Mouse (Mus musculus): ENCODE measurements around the gene Kctd12. TPM values are rescaled to one million over a fixed set of nuclear protein-coding genes. Genes with fewer than 3 reads are reported as not detected.

The Kctd12 gene
- polyA plus RNA-seq, 1 experiment = not detected

DNA sequence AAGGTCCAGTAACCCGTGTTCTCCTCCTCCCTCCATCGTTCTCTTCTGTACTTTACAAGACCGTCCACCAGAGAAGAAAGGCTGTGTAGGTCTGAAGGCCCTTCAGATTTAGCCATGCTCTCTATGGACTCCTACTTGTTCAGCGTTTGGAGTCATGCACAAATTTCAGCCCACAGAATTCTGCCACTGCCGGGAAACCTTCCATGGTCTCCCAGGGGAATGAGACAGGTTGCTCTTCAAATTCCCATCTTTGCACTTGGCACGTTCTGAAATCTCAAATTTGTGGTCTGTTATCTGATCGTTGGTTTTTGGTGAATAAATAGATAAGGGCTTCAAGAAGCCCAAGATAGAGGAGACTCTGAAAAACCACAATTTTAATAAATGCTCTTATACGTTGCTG lies 1.2 kb upstream of the Kctd12 start:
- Histone ChIP-seq H3K36me3 (ENCODE audit: control insufficient read depth, insufficient read depth) (no peaks in the 10 kb centered on the region), H3K4me3 (no peak overlapping the region), H3K79me2 (ENCODE audit: control insufficient read depth, insufficient read depth) (no peaks in the 10 kb centered on the region), H3K4me2 (ENCODE audit: low read depth) (no peak overlapping the region), H3ac (ENCODE audit: control insufficient read depth, insufficient read length) (no peak overlapping the region), H3K27me3 (ENCODE audit: control insufficient read depth, insufficient read depth, insufficient read length) (peaks cover 6% of the 10 kb centered on the region)
- TF ChIP-seq POLR2AphosphoS2 (IDR thresholded peaks at IDR 0.05; ENCODE audit: insufficient read length, low read depth) = no peak
- TF ChIP-seq MYOG (IDR thresholded peaks at IDR 0.05; ENCODE audit: control insufficient read depth in 1 of 3, insufficient read depth in 1 of 3, insufficient read length in 2 of 3, low read depth in 2 of 3) = no peak
- no peak for TF ChIP-seq TCF3 (IDR thresholded peaks at IDR 0.05; ENCODE audit: insufficient read length, low read depth)
- TF ChIP-seq USF1 (IDR thresholded peaks at IDR 0.05; ENCODE audit: low read depth) = no peak
- no peak for TF ChIP-seq CEBPB (IDR thresholded peaks at IDR 0.05; ENCODE audit: insufficient read depth, poor library complexity, severe bottlenecking)
- TF ChIP-seq MAX (IDR thresholded peaks at IDR 0.05; ENCODE audit: low read depth) = no peak
- TF ChIP-seq POLR2A (IDR thresholded peaks at IDR 0.05; ENCODE audit: insufficient read length, low read depth) = no peak

DNA sequence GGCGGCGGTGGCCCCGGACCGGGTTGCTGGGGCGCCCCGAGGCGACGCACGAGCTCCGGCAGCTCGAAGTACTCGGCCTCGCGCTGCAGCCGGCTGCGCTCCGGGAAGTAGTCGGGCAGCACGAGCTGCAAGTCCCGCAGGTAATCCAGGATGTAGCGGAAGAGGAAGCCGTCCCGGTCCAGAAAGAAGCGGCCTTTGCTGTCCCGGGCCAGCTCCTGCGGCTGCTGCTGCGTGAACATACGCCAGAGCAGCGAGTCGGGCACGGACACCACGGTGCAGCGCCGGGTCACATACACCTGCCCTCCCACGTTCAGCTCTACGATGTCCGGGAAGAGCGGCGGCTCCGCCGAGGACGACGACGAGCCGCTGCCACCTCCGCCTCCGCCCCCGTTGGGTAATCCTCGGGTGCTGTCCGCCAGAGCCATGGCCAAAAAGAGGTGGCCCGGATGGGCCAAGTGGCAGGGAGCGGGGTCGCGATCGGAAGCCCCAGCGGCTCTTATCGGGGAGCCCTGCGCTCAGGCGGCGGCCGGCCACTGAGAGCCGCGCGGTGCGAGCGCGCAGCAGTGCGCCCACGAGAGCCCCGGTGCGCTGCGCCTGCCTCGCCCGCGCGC lies 316 bp downstream of the Kctd12 start:
- Histone ChIP-seq H3ac (ENCODE audit: control insufficient read depth, insufficient read length) (no peak overlapping the region), H3K79me2 (ENCODE audit: control insufficient read depth, insufficient read depth) (no peaks in the 10 kb centered on the region), H3K27me3 (ENCODE audit: control insufficient read depth, insufficient read depth, insufficient read length) (peaks cover 6% of the 10 kb centered on the region), H3K4me2 (ENCODE audit: low read depth) (no peak overlapping the region), H3K4me3 (no peak overlapping the region), H3K36me3 (ENCODE audit: control insufficient read depth, insufficient read depth) (no peaks in the 10 kb centered on the region)
- TF ChIP-seq CEBPB (IDR thresholded peaks at IDR 0.05; ENCODE audit: insufficient read depth, poor library complexity, severe bottlenecking) (no peak), USF1 (IDR thresholded peaks at IDR 0.05; ENCODE audit: low read depth) (no peak), POLR2A (IDR thresholded peaks at IDR 0.05; ENCODE audit: insufficient read length, low read depth) (no peak), MYOG (IDR thresholded peaks at IDR 0.05; ENCODE audit: control insufficient read depth in 1 of 3, insufficient read depth in 1 of 3, insufficient read length in 2 of 3, low read depth in 2 of 3) (no peak), MAX (IDR thresholded peaks at IDR 0.05; ENCODE audit: low read depth) (no peak), MYOD1 (IDR thresholded peaks at IDR 0.05; ENCODE audit: control insufficient read depth in 1 of 3, insufficient read length in 2 of 3, low read depth in 2 of 3) (no peak), E2F4 (IDR thresholded peaks at IDR 0.05; ENCODE audit: insufficient read depth) (no peak), SRF (IDR thresholded peaks at IDR 0.05; ENCODE audit: control insufficient read depth, insufficient read length, low read depth) (no peak), TCF3 (IDR thresholded peaks at IDR 0.05; ENCODE audit: insufficient read length, low read depth) (no peak), REST (IDR thresholded peaks at IDR 0.05; ENCODE audit: insufficient read depth, insufficient read length) (no peak), POLR2AphosphoS2 (IDR thresholded peaks at IDR 0.05; ENCODE audit: insufficient read length, low read depth) (no peak), TCF12 (IDR thresholded peaks at IDR 0.05; ENCODE audit: insufficient read depth, poor library complexity, severe bottlenecking) (no peak)

DNA sequence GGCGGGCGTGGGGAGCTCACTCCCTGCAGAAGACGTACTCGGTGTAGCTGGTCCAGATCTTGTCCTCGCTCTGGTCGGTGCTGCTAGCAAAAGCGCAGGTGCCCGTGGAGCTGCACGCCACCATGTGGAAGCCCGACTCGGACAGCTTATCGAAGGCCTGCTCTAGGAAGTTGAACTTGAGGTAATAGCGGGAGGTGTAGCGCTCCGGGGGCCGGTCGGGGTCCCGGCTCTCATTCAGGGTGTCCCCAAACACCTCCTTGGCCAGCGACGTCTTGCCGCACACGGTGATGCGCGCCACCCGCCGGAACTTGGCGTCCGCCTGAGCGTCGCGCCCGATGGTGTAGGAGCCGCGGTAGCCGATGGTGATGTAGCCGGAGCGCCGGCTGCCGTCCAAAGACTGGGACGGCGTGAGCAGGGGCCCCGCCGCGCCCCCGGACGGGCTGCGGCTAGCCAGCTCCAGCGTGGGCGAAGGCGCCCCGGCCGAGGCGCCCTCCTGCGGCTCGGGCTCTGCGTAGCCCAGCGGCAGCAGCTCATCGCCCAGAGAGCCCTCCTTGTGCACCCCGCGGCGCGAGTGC lies 909 bp downstream of the Kctd12 start:
- TF ChIP-seq CEBPB (IDR thresholded peaks at IDR 0.05; ENCODE audit: insufficient read depth, poor library complexity, severe bottlenecking) = no peak
- no peak for TF ChIP-seq USF1 (IDR thresholded peaks at IDR 0.05; ENCODE audit: low read depth)
- no peak for TF ChIP-seq POLR2A (IDR thresholded peaks at IDR 0.05; ENCODE audit: insufficient read length, low read depth)
- no peak for TF ChIP-seq POLR2AphosphoS2 (IDR thresholded peaks at IDR 0.05; ENCODE audit: insufficient read length, low read depth)
- TF ChIP-seq E2F4 (IDR thresholded peaks at IDR 0.05; ENCODE audit: insufficient read depth) = no peak
- no peak for TF ChIP-seq TCF3 (IDR thresholded peaks at IDR 0.05; ENCODE audit: insufficient read length, low read depth)
- TF ChIP-seq MYOD1 (IDR thresholded peaks at IDR 0.05; ENCODE audit: control insufficient read depth in 1 of 3, insufficient read length in 2 of 3, low read depth in 2 of 3) = no peak
- no peak for TF ChIP-seq SRF (IDR thresholded peaks at IDR 0.05; ENCODE audit: control insufficient read depth, insufficient read length, low read depth)
- no peak for TF ChIP-seq REST (IDR thresholded peaks at IDR 0.05; ENCODE audit: insufficient read depth, insufficient read length)
- no peak for TF ChIP-seq MYOG (IDR thresholded peaks at IDR 0.05; ENCODE audit: control insufficient read depth in 1 of 3, insufficient read depth in 1 of 3, insufficient read length in 2 of 3, low read depth in 2 of 3)
- TF ChIP-seq MAX (IDR thresholded peaks at IDR 0.05; ENCODE audit: low read depth) = no peak
- no peak for TF ChIP-seq TCF12 (IDR thresholded peaks at IDR 0.05; ENCODE audit: insufficient read depth, poor library complexity, severe bottlenecking)
- no peaks in the 10 kb centered on the region for H3K36me3 ChIP-seq (ENCODE audit: control insufficient read depth, insufficient read depth)
- peaks cover 6% of the 10 kb centered on the region for H3K27me3 ChIP-seq (ENCODE audit: control insufficient read depth, insufficient read depth, insufficient read length)
- H3K4me2 ChIP-seq (ENCODE audit: low read depth) = no peak overlapping the region
- H3K4me3 ChIP-seq = no peak overlapping the region
- H3K79me2 ChIP-seq (ENCODE audit: control insufficient read depth, insufficient read depth) = no peaks in the 10 kb centered on the region
- H3ac ChIP-seq (ENCODE audit: control insufficient read depth, insufficient read length) = no peak overlapping the region

DNA sequence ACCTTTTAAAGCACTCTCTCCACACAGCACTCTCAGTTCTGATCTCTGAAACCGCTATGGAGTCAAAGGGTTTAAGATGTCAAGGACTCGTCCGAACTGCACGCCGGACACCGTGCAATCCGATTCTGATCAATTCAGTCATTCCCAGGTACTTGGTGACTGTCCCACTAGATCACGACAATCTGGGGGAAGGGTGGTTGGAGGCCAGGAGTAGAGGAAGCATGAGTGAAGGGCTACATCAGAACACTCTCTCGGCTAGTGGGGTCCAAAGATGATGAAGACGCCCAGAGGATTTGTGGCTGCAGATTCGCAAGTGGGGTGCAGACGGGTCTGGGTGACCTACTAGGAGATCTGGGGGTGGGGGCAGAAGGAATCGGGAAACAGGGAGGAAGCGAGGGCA lies 1.5 kb downstream of the Kctd12 start:
- TF ChIP-seq USF1 (IDR thresholded peaks at IDR 0.05; ENCODE audit: low read depth) = no peak
- TF ChIP-seq TCF3 (IDR thresholded peaks at IDR 0.05; ENCODE audit: insufficient read length, low read depth) = no peak
- TF ChIP-seq REST (IDR thresholded peaks at IDR 0.05; ENCODE audit: insufficient read depth, insufficient read length) = no peak
- no peak for TF ChIP-seq TCF12 (IDR thresholded peaks at IDR 0.05; ENCODE audit: insufficient read depth, poor library complexity, severe bottlenecking)
- no peak for TF ChIP-seq MAX (IDR thresholded peaks at IDR 0.05; ENCODE audit: low read depth)
- TF ChIP-seq MYOG (IDR thresholded peaks at IDR 0.05; ENCODE audit: control insufficient read depth in 1 of 3, insufficient read depth in 1 of 3, insufficient read length in 2 of 3, low read depth in 2 of 3) = no peak
- no peak for TF ChIP-seq MYOD1 (IDR thresholded peaks at IDR 0.05; ENCODE audit: control insufficient read depth in 1 of 3, insufficient read length in 2 of 3, low read depth in 2 of 3)
- no peak for TF ChIP-seq E2F4 (IDR thresholded peaks at IDR 0.05; ENCODE audit: insufficient read depth)
- TF ChIP-seq CEBPB (IDR thresholded peaks at IDR 0.05; ENCODE audit: insufficient read depth, poor library complexity, severe bottlenecking) = no peak
- TF ChIP-seq POLR2A (IDR thresholded peaks at IDR 0.05; ENCODE audit: insufficient read length, low read depth) = no peak
- TF ChIP-seq POLR2AphosphoS2 (IDR thresholded peaks at IDR 0.05; ENCODE audit: insufficient read length, low read depth) = no peak
- TF ChIP-seq SRF (IDR thresholded peaks at IDR 0.05; ENCODE audit: control insufficient read depth, insufficient read length, low read depth) = no peak
- H3K4me3 ChIP-seq = no peak overlapping the region
- no peaks in the 10 kb centered on the region for H3K36me3 ChIP-seq (ENCODE audit: control insufficient read depth, insufficient read depth)
- no peaks in the 10 kb centered on the region for H3K79me2 ChIP-seq (ENCODE audit: control insufficient read depth, insufficient read depth)
- H3ac ChIP-seq (ENCODE audit: control insufficient read depth, insufficient read length) = no peak overlapping the region
- H3K4me2 ChIP-seq (ENCODE audit: low read depth) = no peak overlapping the region
- peaks cover 6% of the 10 kb centered on the region for H3K27me3 ChIP-seq (ENCODE audit: control insufficient read depth, insufficient read depth, insufficient read length)
